Mouse (Mus musculus) cerebellum, adult 2 months (tissue): ENCODE data around the gene Bckdhb. TPM values are rescaled to one million over a fixed set of nuclear protein-coding genes. Genes with fewer than 3 reads are reported as not detected.

ENCODE experiments used
- DNase-seq, 2 experiments: peaks; one replicate each; pipeline ENCODE4 v3.0.0; 2021
- H3K27ac ChIP-seq: fragments of 200-500 bp; 2 replicates; pipeline ENCODE4 v1.5.1; 2012; ENCODE audit warnings: low read length, control low read depth, inconsistent platforms; ENCODE audit not compliant: insufficient read depth
- H3K27me3 ChIP-seq: fragments of 200-500 bp; 2 replicates; pipeline ENCODE4 v1.6.1; 2012; ENCODE audit warnings: inconsistent platforms, mild to moderate bottlenecking, low read length, moderate library complexity; ENCODE audit not compliant: control insufficient read depth, insufficient read depth
- H3K4me1 ChIP-seq: fragments of 200-500 bp; 2 replicates; pipeline ENCODE4 v1.6.1; 2011; ENCODE audit warnings: low read length; ENCODE audit not compliant: control insufficient read depth, insufficient read depth
- H3K4me3 ChIP-seq: fragments of 200-500 bp; replicated peaks from 2 replicates; pipeline ENCODE3; 2011; ENCODE audit warnings: mild to moderate bottlenecking, low read depth, low read length, control low read depth; ENCODE audit not compliant: insufficient read depth
- CTCF ChIP-seq: fragments of 200-500 bp; IDR thresholded peaks from 2 replicates; pipeline ENCODE4 v1.5.1; 2011; ENCODE audit warnings: low read depth, mild to moderate bottlenecking, control low read depth, low read length, moderate library complexity, borderline replicate concordance; ENCODE audit not compliant: insufficient read depth
- POLR2A ChIP-seq: fragments of 200-500 bp; IDR thresholded peaks from 2 replicates; pipeline ENCODE4 v1.6.1; 2011; ENCODE audit warnings: low read length, control low read depth, borderline replicate concordance; ENCODE audit not compliant: insufficient read depth
- whole genome bisulfite sequencing: fragments of 180-500 bp; shearing (Covaris S2); methylation state at CpG from one replicate; pipeline ENCODE4 v1.1.7; 2018; 5-methylcytosine and 5-hydroxymethylcytosine counted together
- polyA plus RNA-seq: library from polyadenylated mRNA; depleted of rRNA; stranded (reverse); fragments of >200 nt; gene quantifications from 2 replicates; pipeline ENCODE4 v1.2.3, GENCODE M21; 2012

The Bckdhb gene
- polyA plus RNA-seq, 1 experiment, result 60.3 TPM

DNA sequence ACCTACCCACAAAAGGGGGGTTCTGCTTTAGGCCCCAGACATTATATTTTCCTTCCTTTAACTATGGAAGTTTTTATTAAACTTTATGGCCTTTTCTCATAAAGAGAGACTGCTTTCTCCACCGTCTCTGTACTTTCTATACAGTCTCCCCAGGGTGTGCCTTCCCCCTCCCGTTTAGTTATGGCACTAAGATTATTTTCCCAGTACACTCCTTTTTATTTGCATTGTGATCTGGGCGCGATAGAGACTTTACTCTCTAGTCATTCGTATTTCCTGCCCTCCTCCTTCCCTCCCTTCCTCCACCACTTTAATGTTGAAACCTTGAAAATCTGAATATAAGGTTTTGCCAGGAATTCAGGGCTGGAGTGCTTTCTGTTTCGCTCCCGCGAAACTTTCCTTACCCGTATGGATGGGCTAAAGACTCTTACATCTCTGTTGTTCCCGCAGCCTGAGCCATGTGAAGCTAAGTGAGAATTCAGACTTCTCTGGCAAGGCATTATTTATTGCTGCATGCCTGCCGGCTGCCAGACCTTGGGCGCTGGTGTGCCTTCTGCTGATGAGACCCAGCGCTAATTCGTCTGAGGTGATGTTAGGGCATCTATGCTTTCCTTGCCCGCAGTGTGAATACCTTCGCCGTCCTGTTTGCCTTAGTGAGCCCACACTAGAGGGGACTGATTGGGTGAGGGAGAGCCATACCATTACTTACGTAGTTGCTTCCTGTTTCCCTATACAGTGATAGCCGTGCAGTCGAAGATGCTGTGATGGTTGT is 182.3 kb downstream of the Bckdhb start:
- Histone ChIP-seq H3K4me3 (no peak overlapping the region), H3K4me1 (peaks cover 14% of the 10 kb centered on the region), H3K27ac (no peak overlapping the region), H3K27me3 (no peaks in the 10 kb centered on the region)
- peak in 1 of 2 experiments; percentile 18 for DNase-seq
- 63% methylated on average over 20 of the region's 20 CpGs for WGBS
- TF ChIP-seq CTCF (no peak), POLR2A (no peak)

DNA sequence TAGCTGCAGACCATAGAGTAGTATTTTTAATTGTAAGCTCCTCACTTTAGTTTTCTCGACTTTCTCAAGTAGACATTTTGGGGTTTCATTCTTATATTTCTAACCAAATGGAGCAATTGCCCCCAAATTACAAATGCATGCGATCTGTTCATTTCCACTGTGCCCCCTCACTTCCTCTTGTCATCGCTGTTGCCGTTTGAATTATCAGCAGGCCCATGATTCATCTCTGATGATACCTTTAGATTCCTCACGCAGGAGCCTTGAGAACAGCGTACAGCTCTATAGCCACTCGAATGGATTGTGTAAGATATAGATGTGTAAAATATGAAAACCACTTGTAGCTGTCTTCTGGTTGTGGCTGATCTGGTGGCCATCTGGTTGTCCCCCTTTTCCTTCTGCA is 183.6 kb downstream of the Bckdhb start:
- H3K4me1 ChIP-seq, result peaks cover 14% of the 10 kb centered on the region
- H3K27ac ChIP-seq, result no peak overlapping the region
- TF ChIP-seq CTCF (no peak), POLR2A (no peak)
- WGBS, result 96% methylated on average over 7 of the region's 7 CpGs
- H3K4me3 ChIP-seq, result no peak overlapping the region
- DNase-seq, result no peak
- no peaks in the 10 kb centered on the region for H3K27me3 ChIP-seq

DNA sequence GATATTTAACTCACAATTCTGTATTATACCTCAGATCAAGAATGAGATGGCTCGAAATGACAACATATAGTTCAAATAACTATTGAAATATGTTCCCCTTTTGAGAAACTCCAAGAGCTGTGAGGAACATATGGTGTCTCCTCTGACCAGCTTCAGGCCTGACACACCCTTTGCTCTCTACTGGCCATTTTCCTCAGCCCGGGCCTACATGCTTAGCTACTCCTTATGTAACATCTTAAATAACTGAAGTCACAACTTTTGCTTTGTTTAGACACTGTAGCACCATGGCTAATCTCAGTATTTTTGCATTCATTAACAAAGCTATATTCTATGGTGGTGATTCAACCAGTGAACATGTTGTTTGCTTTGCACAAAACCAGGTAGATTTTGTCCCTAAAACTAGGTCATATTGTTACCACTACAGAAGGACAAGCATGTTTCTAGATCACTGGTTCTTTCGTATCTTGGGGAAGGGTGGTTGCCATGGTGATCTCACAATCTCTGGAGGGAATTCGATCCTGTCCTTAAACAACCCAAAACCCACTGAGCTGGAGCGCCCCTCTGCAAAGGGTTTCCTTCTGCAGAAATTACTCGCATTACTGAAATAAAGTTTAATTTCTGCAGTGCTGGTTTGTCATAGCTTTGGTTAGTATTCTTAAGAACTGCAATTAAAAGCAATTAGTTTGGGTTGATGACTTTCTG is 185.0 kb downstream of the Bckdhb start:
- TF ChIP-seq CTCF (no peak), POLR2A (no peak)
- H3K4me3 ChIP-seq, result no peak overlapping the region
- 41% methylated on average over 6 of the region's 6 CpGs for WGBS
- no peak overlapping the region for H3K27ac ChIP-seq
- DNase-seq, result peak in 1 of 2 experiments; percentile 51
- peaks cover 14% of the 10 kb centered on the region for H3K4me1 ChIP-seq
- no peaks in the 10 kb centered on the region for H3K27me3 ChIP-seq

DNA sequence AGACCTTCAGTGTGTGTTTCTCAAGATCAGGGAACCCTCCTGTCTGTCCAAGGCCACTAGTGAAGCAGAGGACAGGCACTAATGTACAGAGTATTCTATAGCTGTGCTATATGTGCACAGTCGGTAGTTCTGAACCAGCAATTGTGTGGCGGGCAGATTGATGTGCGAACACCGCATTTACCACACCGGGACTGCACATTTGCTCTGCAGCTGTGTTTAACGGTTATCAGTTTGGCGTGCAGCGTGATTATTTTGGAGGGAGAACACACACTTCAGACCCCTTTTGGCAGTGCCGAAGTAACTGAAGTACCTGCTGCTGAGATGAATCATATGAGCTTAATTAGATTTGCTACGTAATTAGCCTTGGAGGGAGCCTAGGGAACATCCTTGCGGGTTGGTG is 185.7 kb downstream of the Bckdhb start:
- peak; percentile 32 to 36 for DNase-seq
- WGBS, result 34% methylated on average over 11 of the region's 11 CpGs
- H3K27me3 ChIP-seq, result no peaks in the 10 kb centered on the region
- H3K4me3 ChIP-seq, result no peak overlapping the region
- peaks cover 14% of the 10 kb centered on the region for H3K4me1 ChIP-seq
- TF ChIP-seq POLR2A (no peak), CTCF (no peak)
- no peak overlapping the region for H3K27ac ChIP-seq

DNA sequence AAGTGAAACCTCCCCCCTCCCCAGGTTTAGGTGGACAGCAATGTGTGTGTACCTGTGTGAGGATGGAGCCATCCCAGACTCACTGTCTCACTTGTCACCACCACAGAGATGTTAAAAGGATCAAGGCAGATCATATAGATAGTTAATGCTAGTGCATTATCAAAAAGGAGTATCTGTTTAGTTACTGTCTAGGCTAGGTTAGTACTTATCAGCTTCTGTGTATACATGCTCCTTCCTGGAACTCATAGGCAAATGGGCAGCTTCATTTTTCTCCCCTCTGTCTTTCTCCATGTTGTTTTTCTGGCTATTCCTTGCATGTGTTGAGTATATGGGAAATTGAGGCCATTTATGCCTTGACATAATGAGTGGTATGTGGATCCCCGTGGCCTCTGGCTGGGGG is 187.4 kb downstream of the Bckdhb start:
- no peak overlapping the region for H3K4me3 ChIP-seq
- H3K4me1 ChIP-seq, result peaks cover 14% of the 10 kb centered on the region
- DNase-seq, result no peak
- WGBS, result 80% methylated on average over 1 of the region's 1 CpGs
- no peaks in the 10 kb centered on the region for H3K27me3 ChIP-seq
- TF ChIP-seq POLR2A (no peak), CTCF (no peak)
- H3K27ac ChIP-seq, result no peak overlapping the region

DNA sequence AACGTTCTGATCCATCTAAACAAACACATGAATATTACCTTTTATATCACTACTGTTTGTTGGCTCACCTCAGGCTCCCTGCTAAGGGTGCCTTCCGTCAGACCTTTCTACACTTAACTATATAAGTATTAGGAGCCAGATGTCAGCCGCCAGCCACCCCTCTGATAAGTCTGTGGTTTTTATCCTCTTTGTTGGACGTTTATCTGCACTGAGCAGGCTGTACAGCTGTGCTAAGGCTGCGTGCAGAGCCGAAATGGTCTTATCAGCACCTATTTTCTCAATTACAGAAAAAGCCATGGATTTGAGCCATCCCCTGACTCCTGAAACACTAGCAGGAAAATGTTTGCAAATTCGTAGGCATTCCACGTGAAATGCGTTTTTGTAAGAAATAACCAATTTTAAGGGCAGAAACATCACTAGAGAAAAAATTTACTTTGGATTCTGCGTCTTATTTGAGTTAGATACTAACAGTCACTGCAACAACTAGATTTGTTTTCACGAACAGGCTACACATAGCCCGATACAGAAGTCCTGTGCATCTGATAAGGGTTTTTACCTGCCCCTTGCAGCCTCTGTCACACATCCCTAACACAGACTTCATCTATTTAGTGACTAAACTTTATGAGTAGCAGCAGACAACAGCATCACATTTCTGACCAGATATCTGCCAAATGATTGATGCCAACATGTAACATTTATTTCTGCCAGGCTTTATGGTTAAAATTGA is 188.1 kb downstream of the Bckdhb start:
- WGBS, result 90% methylated on average over 12 of the region's 12 CpGs
- no peak overlapping the region for H3K27ac ChIP-seq
- DNase-seq, result no peak
- TF ChIP-seq POLR2A (no peak), CTCF (no peak)
- no peak overlapping the region for H3K4me3 ChIP-seq
- H3K4me1 ChIP-seq, result peaks cover 10% of the 10 kb centered on the region
- no peaks in the 10 kb centered on the region for H3K27me3 ChIP-seq

DNA sequence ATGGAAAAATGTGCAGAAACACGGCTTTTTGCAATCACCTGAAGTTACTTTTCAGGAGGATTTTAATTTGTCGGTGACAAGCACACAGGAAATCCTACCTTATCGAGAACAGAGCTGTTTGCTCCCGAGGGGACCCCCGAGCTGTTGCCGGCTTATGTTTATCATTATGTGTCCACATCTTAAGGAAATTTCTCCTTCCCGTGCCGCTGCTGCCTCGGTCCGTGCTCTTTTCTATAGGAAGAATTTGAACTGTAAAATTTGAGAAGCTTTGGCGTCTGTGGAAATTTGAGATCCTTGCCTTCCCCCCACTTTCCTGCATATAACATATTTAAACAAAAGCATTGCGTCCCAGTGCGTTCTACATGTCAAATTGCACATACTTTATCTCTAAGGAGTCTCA is 189.3 kb downstream of the Bckdhb start:
- no peak overlapping the region for H3K27ac ChIP-seq
- H3K27me3 ChIP-seq, result no peaks in the 10 kb centered on the region
- peaks cover 10% of the 10 kb centered on the region for H3K4me1 ChIP-seq
- DNase-seq, result no peak
- no peak overlapping the region for H3K4me3 ChIP-seq
- no peak for TF ChIP-seq POLR2A
- no peak for TF ChIP-seq CTCF
- WGBS, result 91% methylated on average over 13 of the region's 13 CpGs

DNA sequence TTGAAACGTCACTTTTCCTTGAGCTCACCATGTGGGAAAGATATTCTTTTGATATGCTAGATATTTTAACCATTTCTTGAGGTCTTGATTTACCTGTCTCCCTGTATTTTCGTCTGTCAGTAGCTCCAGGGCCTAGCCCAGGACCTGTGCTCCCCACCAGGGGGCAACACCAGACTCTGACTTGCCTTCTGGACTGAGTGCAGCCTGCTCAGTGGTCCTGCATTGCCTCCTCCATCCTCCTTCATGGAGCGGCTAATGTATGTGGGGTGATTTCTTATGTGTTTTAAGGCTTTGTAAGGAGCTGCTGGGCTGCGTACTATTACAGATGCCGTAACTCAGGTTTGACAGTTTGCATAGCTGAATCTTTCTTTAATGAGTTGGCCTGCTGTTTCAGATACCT is 192.4 kb downstream of the Bckdhb start:
- Histone ChIP-seq H3K4me1 (no peaks in the 10 kb centered on the region), H3K27me3 (no peaks in the 10 kb centered on the region), H3K4me3 (no peak overlapping the region), H3K27ac (no peak overlapping the region)
- WGBS, result 88% methylated on average over 5 of the region's 5 CpGs
- TF ChIP-seq POLR2A (no peak), CTCF (no peak)
- DNase-seq, result no peak
